Mouse (Mus musculus): Measurements from ENCODE around the gene Slc43a3. TPM values are rescaled to one million over a fixed set of nuclear protein-coding genes. Genes with fewer than 3 reads are reported as not detected.

Gene Slc43a3
- total RNA-seq, 1 experiment = 13.8 TPM

GRCm38 (mm10) chr2:84962906-84963507 is 26.6 kb downstream of the Slc43a3 start:
- DNase-seq (ENCODE audit: low read depth, low spot score) = no peak
- Histone ChIP-seq H3K4me1 (ENCODE audit: control insufficient read depth in 2 of 2, insufficient read depth in 2 of 2, low read length in 2 of 2, poor library complexity in 1 of 2) (no peaks in the 10 kb centered on the region), H3K4me3 (ENCODE audit: insufficient read depth in 1 of 2, low read depth in 1 of 2, low read length in 2 of 2, poor library complexity in 1 of 2, severe bottlenecking in 1 of 2) (no peak overlapping the region), H3K36me3 (ENCODE audit: control insufficient read depth, insufficient read depth, low read length, poor library complexity, severe bottlenecking) (no peaks in the 10 kb centered on the region), H3K27ac (ENCODE audit: insufficient read depth, low read depth, low read length, poor library complexity, severe bottlenecking) (no peak overlapping the region), H3K9ac (ENCODE audit: insufficient read depth, low read depth, low read length, poor library complexity, severe bottlenecking) (no peak overlapping the region), H3K9me3 (ENCODE audit: control insufficient read depth, insufficient read depth, low read depth, low read length) (no peaks in the 10 kb centered on the region)
- in situ Hi-C loops (cut with MboI; ENCODE audit: low sequenced_read_pairs in 2 of 2, unreplicated experiment in 2 of 2) = no loop called here
- TF ChIP-seq ZNF384 (IDR thresholded peaks at IDR 0.05; ENCODE audit: low read depth, low read length) (no peak), ZC3H11A (IDR thresholded peaks at IDR 0.05; ENCODE audit: borderline replicate concordance, low read depth, low read length) (no peak)

GRCm38 (mm10) chr2:84964111-84964801 is 27.9 kb downstream of the Slc43a3 start:
- DNase-seq (ENCODE audit: low read depth, low spot score) = no peak
- Histone ChIP-seq H3K9ac (ENCODE audit: insufficient read depth, low read depth, low read length, poor library complexity, severe bottlenecking) (no peak overlapping the region), H3K4me1 (ENCODE audit: control insufficient read depth in 2 of 2, insufficient read depth in 2 of 2, low read length in 2 of 2, poor library complexity in 1 of 2) (no peaks in the 10 kb centered on the region), H3K36me3 (ENCODE audit: control insufficient read depth, insufficient read depth, low read length, poor library complexity, severe bottlenecking) (no peaks in the 10 kb centered on the region), H3K9me3 (ENCODE audit: control insufficient read depth, insufficient read depth, low read depth, low read length) (no peaks in the 10 kb centered on the region), H3K27ac (ENCODE audit: insufficient read depth, low read depth, low read length, poor library complexity, severe bottlenecking) (no peak overlapping the region), H3K4me3 (ENCODE audit: insufficient read depth in 1 of 2, low read depth in 1 of 2, low read length in 2 of 2, poor library complexity in 1 of 2, severe bottlenecking in 1 of 2) (no peak overlapping the region)
- in situ Hi-C loops (cut with MboI; ENCODE audit: low sequenced_read_pairs in 2 of 2, unreplicated experiment in 2 of 2) = no loop called here
- TF ChIP-seq ZNF384 (IDR thresholded peaks at IDR 0.05; ENCODE audit: low read depth, low read length) = no peak
- TF ChIP-seq MAFK (IDR thresholded peaks at IDR 0.05; ENCODE audit: insufficient read depth, low read depth, low read length) = no peak
- TF ChIP-seq HCFC1 (IDR thresholded peaks at IDR 0.05; ENCODE audit: borderline replicate concordance, insufficient read depth, low read length) = no peak
- TF ChIP-seq CHD2 (IDR thresholded peaks at IDR 0.05; ENCODE audit: low read depth, low read length) = no peak
- no peak for TF ChIP-seq ZC3H11A (IDR thresholded peaks at IDR 0.05; ENCODE audit: borderline replicate concordance, low read depth, low read length)

GRCm38 (mm10) chr2:84967318-84967991 is 31.1 kb downstream of the Slc43a3 start:
- no peak for DNase-seq (ENCODE audit: low read depth, low spot score)
- Histone ChIP-seq H3K9ac (ENCODE audit: insufficient read depth, low read depth, low read length, poor library complexity, severe bottlenecking) (no peak overlapping the region), H3K9me3 (ENCODE audit: control insufficient read depth, insufficient read depth, low read depth, low read length) (no peaks in the 10 kb centered on the region), H3K4me3 (ENCODE audit: insufficient read depth in 1 of 2, low read depth in 1 of 2, low read length in 2 of 2, poor library complexity in 1 of 2, severe bottlenecking in 1 of 2) (no peak overlapping the region), H3K27ac (ENCODE audit: insufficient read depth, low read depth, low read length, poor library complexity, severe bottlenecking) (no peak overlapping the region), H3K4me1 (ENCODE audit: control insufficient read depth in 2 of 2, insufficient read depth in 2 of 2, low read length in 2 of 2, poor library complexity in 1 of 2) (no peaks in the 10 kb centered on the region), H3K36me3 (ENCODE audit: control insufficient read depth, insufficient read depth, low read length, poor library complexity, severe bottlenecking) (no peaks in the 10 kb centered on the region)
- in situ Hi-C loops (cut with MboI; ENCODE audit: low sequenced_read_pairs in 2 of 2, unreplicated experiment in 2 of 2) = no loop called here
- no peak for TF ChIP-seq MAFK (IDR thresholded peaks at IDR 0.05; ENCODE audit: insufficient read depth, low read depth, low read length)
- TF ChIP-seq HCFC1 (IDR thresholded peaks at IDR 0.05; ENCODE audit: borderline replicate concordance, insufficient read depth, low read length) = no peak
- TF ChIP-seq CHD2 (IDR thresholded peaks at IDR 0.05; ENCODE audit: low read depth, low read length) = no peak

GRCm38 (mm10) chr2:84975580-84975979 is 39.2 kb downstream of the Slc43a3 start:
- no peak overlapping the region for H3K9ac ChIP-seq (ENCODE audit: insufficient read depth, low read depth, low read length, poor library complexity, severe bottlenecking)
- no peak overlapping the region for H3K4me3 ChIP-seq (ENCODE audit: insufficient read depth in 1 of 2, low read depth in 1 of 2, low read length in 2 of 2, poor library complexity in 1 of 2, severe bottlenecking in 1 of 2)
- in situ Hi-C loops (cut with MboI; ENCODE audit: low sequenced_read_pairs in 2 of 2, unreplicated experiment in 2 of 2) = no loop called here
- H3K36me3 ChIP-seq (ENCODE audit: control insufficient read depth, insufficient read depth, low read length, poor library complexity, severe bottlenecking) = no peaks in the 10 kb centered on the region
- TF ChIP-seq ZNF384 (IDR thresholded peaks at IDR 0.05; ENCODE audit: low read depth, low read length) = no peak
- TF ChIP-seq CHD2 (IDR thresholded peaks at IDR 0.05; ENCODE audit: low read depth, low read length) = no peak
- no peak for TF ChIP-seq MAFK (IDR thresholded peaks at IDR 0.05; ENCODE audit: insufficient read depth, low read depth, low read length)
- TF ChIP-seq ZC3H11A (IDR thresholded peaks at IDR 0.05; ENCODE audit: borderline replicate concordance, low read depth, low read length) = no peak
- no peak for TF ChIP-seq HCFC1 (IDR thresholded peaks at IDR 0.05; ENCODE audit: borderline replicate concordance, insufficient read depth, low read length)
- no peaks in the 10 kb centered on the region for H3K4me1 ChIP-seq (ENCODE audit: control insufficient read depth in 2 of 2, insufficient read depth in 2 of 2, low read length in 2 of 2, poor library complexity in 1 of 2)
- DNase-seq (ENCODE audit: low read depth, low spot score) = no peak
- H3K9me3 ChIP-seq (ENCODE audit: control insufficient read depth, insufficient read depth, low read depth, low read length) = no peaks in the 10 kb centered on the region
- H3K27ac ChIP-seq (ENCODE audit: insufficient read depth, low read depth, low read length, poor library complexity, severe bottlenecking) = no peak overlapping the region

Data from ES-E14 (cell line).